Mouse (Mus musculus): ENCODE data around the gene 4930402H24Rik.

- TF ChIP-seq CTCF (IDR thresholded peaks at IDR 0.05; ENCODE audit: borderline replicate concordance, control insufficient read depth, extremely low read depth, insufficient read depth, low read length, poor library complexity) (no peak), POLR2A (IDR thresholded peaks at IDR 0.05; ENCODE audit: control insufficient read depth, extremely low read depth, insufficient read depth, low read length, poor library complexity) (no peak)
Measured at GRCm38 (mm10) chr2:130679899-130680298, 226.3 kb downstream of the 4930402H24Rik start.
